In genomic region chr17:29041632-29042031, GRCm38 (mm10) we compare ENCODE assay signal across 2 mouse cellular contexts. TPM values are rescaled to one million over a fixed set of nuclear protein-coding genes. Genes with fewer than 3 reads are reported as not detected.
DNase-seq lines count a peak whose midpoint lies in the region; TF ChIP-seq lines count a peak whose summit lies in the region.
"Not testable (repeated sequence)": the region's sequence is repeated elsewhere in the genome, so short reads cannot be mapped to it uniquely, and the experiment has no call there.

No protein-coding gene starts in this region.

- TF ChIP-seq EP300 in MEL (IDR thresholded peaks at IDR 0.05; ENCODE audit: low read depth in 1 of 2, low read length in 2 of 2), result peak; percentile 73 to 81

- not testable (repeated sequence) for H3K9me3 ChIP-seq in MEL (replicated peaks; ENCODE audit: insufficient read depth, low read length)

- TF ChIP-seq POLR2A in MEL (IDR thresholded peaks at IDR 0.05; ENCODE audit: control insufficient read depth in 1 of 2, insufficient read depth in 1 of 2, low read depth in 1 of 2, low read length in 2 of 2, poor library complexity in 1 of 2), result not testable (repeated sequence)

- peaks cover 59 to 65% of the 10 kb centered on the region in 2 experiments for H3K36me3 ChIP-seq in MEL (ENCODE audit: control insufficient read depth in 1 of 2, insufficient read depth in 2 of 2, low read length in 2 of 2)

- H3K9ac ChIP-seq in MEL (ENCODE audit: control insufficient read depth, low read depth, low read length, poor library complexity, severe bottlenecking), result not testable (repeated sequence)

- H3K27me3 ChIP-seq in MEL (ENCODE audit: control insufficient read depth in 1 of 2, insufficient read depth in 2 of 2, low read length in 2 of 2), result not testable (repeated sequence)

- peak; percentile 73 for DNase-seq in MEL (ENCODE audit: low read depth, low spot score)
- peak; percentile 48 for DNase-seq in heart, adult 11 months

- not testable (repeated sequence) for TF ChIP-seq CTCF in MEL (IDR thresholded peaks at IDR 0.05 in 2 of 3, conservative IDR thresholded peaks at IDR 0.05 in 1 of 3; ENCODE audit: control insufficient read depth in 1 of 3, insufficient read depth in 1 of 3, low read depth in 2 of 3, low read length in 3 of 3, poor library complexity in 1 of 3, severe bottlenecking in 1 of 3)

- H3K4me3 ChIP-seq in MEL (ENCODE audit: control insufficient read depth in 1 of 2, insufficient read depth in 1 of 2, low read depth in 2 of 2, low read length in 2 of 2), result not testable (repeated sequence)

- peaks cover 20% of the 10 kb centered on the region for H3K79me2 ChIP-seq in MEL (ENCODE audit: control insufficient read depth, insufficient read depth, low read length, poor library complexity)

- not testable (repeated sequence) for TF ChIP-seq RAD21 in MEL (IDR thresholded peaks at IDR 0.05; ENCODE audit: low read depth, low read length)

- peaks cover 19 to 24% of the 10 kb centered on the region in 2 experiments; a peak in 3 of 4 replicates for H3K4me1 ChIP-seq in MEL (ENCODE audit: control insufficient read depth in 1 of 2, insufficient read depth in 2 of 2, low read length in 2 of 2)

- H3K27ac ChIP-seq in MEL (ENCODE audit: control insufficient read depth, low read depth, low read length), result not testable (repeated sequence)

TF ChIP-seq in MEL, 35 proteins besides CTCF, POLR2A, EP300 and RAD21:
- TF ChIP-seq SIN3A (IDR thresholded peaks at IDR 0.05; ENCODE audit: low read length), result peak; percentile 67
- TF ChIP-seq RCOR1 (IDR thresholded peaks at IDR 0.05; ENCODE audit: low read depth, low read length), result peak; percentile 84
- 0 out of 2 replicates have a peak, but pooled peaks have one; percentile 21 for TF ChIP-seq MYB (IDR thresholded peaks at IDR 0.05; ENCODE audit: low read depth, low read length)
- peak; percentile 76 for TF ChIP-seq TCF12 (IDR thresholded peaks at IDR 0.05; ENCODE audit: low read depth, low read length)
- peak; percentile 66 for TF ChIP-seq TAL1 (IDR thresholded peaks at IDR 0.05; ENCODE audit: low read length)
- peak; percentile 75 for TF ChIP-seq ETS1 (IDR thresholded peaks at IDR 0.05; ENCODE audit: low read depth, low read length)
- peak; percentile 86 for TF ChIP-seq GATA1 (IDR thresholded peaks at IDR 0.05; ENCODE audit: low read depth, low read length)

RNA-seq across cellular contexts. Expression of gene Srsf3, which starts 9.2 kb away (rescaled TPM):
- 312 and 367 TPM in 2 replicates for total RNA-seq in MEL (2012; rRNA removed)
- polyA plus RNA-seq in MEL (2012; ENCODE audit: insufficient read depth in 1 of 2, insufficient read length in 2 of 2, low read depth in 1 of 2, low replicate concordance in 2 of 2, missing spikeins in 1 of 2), result 100 to 1,000 TPM; 326 to 556 TPM

RNA-seq across cellular contexts. Expression of gene Stk38, which starts 33.8 kb away (rescaled TPM):
- 14.4 and 17.1 TPM in 2 replicates for total RNA-seq in MEL (2012; rRNA removed)
- polyA plus RNA-seq in MEL (2012; ENCODE audit: insufficient read depth in 1 of 2, insufficient read length in 2 of 2, low read depth in 1 of 2, low replicate concordance in 2 of 2, missing spikeins in 1 of 2), result 100 to 1,000 TPM in 1 of 2 experiments, 10 to 100 TPM in 1; 49.3 to 290 TPM

RNA-seq across cellular contexts. Expression of gene Cdkn1a, which starts 49.1 kb away (rescaled TPM):
- 2.0 and 2.3 TPM in 2 replicates for total RNA-seq in MEL (2012; rRNA removed)
- 10 to 100 TPM in 1 of 2 experiments, not detected in 1; 21.0 TPM for polyA plus RNA-seq in MEL (2012; ENCODE audit: insufficient read depth in 1 of 2, insufficient read length in 2 of 2, low read depth in 1 of 2, low replicate concordance in 2 of 2, missing spikeins in 1 of 2)
